Mouse (Mus musculus): ENCODE results near the gene Muc1.

DNA sequence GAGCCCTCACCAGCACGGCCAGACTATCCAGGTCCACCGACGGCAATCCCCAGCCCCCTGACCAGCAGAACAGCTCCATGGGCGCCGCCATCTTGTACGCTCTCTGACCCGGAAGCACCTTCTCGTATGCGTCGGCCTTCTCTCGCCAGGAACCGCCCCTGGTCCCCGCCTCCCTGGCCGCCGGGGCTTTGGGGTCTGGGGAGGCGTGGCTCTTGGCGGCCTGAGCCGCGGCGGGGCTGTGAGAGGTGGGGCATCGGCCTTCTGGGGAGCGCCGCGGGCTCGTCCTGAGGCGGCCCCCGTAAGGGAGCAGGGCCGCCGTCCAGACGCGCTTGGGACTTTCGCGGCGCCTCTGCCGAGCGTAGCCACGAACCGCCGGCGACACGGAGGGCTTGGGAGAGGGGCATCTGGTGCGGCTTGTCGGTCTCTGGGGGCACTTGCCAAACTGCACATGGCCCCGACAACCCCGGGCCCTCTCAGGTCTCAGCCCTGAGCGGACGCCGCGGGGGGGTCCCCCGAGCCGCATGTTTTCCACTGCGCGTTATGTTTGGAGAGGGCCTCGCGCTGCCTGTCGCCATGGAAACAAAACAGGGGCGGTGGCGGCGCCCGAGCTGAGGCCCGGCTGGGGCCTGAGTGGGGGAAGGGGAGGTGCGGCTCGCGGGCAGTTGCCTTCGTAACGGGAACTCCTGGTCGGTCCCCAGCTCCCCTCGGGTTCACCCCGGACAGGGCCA is 14.9 kb upstream of the Muc1 start:
- TF ChIP-seq CTCF (IDR thresholded peaks at IDR 0.05; ENCODE audit: low read depth): no peak
- no peak for TF ChIP-seq EP300 (IDR thresholded peaks at IDR 0.05; ENCODE audit: low read depth)

Data from liver, postnatal 0 days (tissue).